Mouse (Mus musculus) retina, adult 2 months (tissue): ENCODE data around the gene Iqsec3.
"Not testable (repeated sequence)": the region's sequence is repeated elsewhere in the genome, so short reads cannot be mapped to it uniquely, and the experiment has no call there.

ENCODE experiments used
- DNase-seq: peaks from one replicate; pipeline ENCODE4 v3.0.0-alpha.2; 2012; ENCODE audit warnings: low read depth, low spot score

Iqsec3 gene

DNA sequence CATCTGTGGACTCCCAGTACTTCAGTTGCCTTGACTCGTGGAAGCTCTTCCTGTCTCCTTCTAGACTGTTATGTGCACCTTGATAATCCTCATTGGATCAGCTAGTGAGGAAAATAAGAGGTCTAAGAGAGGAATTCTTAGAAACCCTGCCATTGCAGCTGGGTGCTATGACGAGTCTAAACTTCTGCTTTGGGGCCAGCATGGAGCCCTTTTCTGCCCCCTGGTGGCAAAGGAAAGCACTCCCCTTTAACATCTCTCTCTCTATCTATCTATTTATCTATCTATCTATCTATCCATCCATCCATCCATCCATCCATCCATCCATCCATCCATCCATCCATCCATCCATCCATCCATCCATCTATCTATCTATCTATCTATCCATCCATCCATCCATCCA is 106.9 kb downstream of the Iqsec3 start:
- DNase-seq = not testable (repeated sequence)

DNA sequence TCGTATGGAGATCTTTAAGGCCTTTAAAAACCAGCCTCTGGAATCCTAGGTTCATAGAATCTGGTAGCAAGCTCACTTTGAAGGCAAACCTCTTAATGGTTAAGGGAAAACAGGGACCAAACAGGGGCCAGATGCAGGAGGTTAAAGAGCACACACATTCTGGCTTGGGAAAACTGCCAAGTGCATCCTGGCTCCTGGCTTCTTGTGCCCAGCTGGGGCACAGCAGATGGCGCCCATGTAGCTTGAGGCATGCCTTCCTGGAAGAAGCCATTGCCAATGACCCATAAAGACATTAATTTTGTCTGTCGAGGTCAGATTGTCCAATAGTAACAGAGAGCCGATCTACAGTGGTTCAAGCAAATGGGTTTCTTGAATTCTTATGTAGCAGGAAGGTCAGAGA is 109.5 kb downstream of the Iqsec3 start:
- DNase-seq = no peak

GRCm38 (mm10) chr6:121363061-121363460 is 110.4 kb downstream of the Iqsec3 start:
- DNase-seq = no peak

DNA sequence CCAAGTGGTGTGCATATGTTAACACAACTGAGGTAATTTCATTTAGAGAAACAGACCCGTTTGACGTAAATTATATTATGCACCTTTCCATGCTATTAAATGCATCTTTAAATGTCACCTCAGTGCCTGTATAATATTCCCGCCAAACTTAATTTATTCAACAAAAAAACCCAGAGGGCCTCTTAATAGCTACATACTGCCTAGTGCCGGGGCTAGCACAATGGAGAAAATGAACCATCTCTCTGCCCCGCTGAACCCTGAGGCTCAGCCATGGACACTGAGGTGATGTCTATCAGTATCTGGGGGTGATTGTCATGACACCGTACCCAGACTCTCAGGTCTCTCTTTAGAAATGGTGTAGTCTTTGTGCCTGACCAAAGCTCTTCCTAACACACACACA is 116.2 kb downstream of the Iqsec3 start:
- no peak for DNase-seq

DNA sequence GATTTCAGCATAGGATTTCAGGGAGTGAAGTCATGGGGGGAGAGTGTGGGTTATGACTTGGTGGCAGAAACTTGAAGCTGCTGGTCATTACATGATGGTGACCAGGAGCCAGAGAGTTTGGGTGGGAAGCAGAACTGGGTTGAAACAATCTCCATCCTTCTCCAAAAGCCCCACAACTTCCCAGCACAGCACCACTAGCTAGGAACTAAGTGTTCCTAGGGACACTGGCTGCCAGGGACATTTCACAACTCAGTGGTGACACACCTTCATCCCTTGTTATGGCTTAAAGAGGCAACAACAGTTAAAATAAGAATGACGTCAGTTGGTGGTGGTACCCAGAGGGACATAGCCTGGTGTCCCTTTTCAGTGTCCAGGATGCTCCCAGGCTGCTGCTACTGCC is 117.4 kb downstream of the Iqsec3 start:
- no peak for DNase-seq

DNA sequence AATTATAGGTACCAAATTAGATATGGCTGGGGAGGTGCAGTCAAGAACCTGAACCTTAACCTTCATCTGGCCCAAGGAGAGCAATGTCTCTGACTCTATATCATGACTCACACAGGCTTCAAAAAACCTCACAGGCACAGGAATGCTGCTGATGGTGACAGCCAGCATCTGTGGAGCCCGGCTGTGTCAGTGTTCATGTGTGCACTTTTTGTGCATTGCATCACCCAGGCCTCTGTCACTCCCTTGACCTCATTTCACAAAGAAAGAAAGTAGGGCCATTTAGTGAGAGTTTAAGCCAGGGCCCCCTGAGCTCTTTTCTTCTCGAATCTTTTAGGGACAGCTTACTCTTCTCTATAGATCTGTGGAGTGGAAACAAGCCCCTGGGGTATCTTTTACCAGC is 121.2 kb downstream of the Iqsec3 start:
- no peak for DNase-seq

DNA sequence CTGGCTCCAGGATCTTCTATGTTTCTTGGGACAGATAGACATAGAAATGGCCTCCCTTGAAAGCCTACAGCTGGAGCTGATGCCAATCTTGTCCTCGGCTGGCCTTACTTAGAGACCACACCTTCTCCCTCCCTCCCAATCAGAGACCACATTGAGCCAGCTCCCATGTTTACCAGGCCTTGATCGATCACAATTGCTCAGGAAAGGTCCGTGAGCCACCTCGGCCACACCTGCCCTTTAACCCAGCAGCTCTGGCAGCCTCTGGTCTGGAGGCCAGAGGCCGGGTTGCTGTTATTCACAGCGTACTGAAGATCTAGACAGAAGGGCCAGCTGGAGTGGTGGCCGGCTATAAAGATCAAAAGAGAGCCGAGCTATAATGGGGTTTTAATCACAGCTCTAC is 127.0 kb downstream of the Iqsec3 start:
- DNase-seq = no peak

DNA sequence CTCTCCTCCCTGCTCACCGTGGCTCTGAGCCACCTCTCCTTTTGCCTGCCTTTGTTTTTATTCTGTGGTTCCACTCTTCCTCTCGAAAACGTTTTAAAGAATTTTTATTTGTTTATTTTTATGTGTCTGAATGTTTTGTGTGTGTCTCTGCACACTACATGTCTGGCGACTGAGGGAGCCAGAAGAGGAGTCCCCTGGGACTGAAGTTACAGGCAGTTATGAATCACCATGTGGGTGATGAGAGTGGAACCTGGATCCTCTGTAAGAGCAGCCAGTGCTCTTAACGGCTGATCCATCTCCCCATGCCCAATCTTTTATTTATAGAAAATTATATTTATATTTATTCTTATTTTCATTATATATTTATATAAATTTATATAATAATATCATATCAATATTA is 129.1 kb downstream of the Iqsec3 start:
- DNase-seq = no peak

DNA sequence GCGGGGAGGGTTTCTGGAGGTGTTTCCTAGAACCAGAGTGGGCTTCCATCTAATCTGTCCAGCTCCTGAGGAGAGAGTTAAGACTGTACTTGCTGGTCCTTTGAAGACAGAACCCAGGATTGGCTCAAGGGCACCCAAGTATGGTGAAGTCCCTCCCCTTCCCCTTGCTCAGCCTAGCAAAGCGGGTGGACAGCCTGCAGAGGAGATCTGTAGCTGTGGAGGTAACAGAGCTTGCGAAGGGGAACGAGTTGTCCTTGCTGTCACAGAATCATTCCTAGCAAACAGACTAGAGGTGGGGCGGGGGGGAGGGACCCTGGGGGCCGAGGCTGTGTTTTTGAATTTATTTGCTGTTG is 129.7 kb downstream of the Iqsec3 start:
- DNase-seq = no peak

- no peak for DNase-seq
Measured at GRCm38 (mm10) chr6:121343026-121343770, 130.3 kb downstream of the Iqsec3 start, which contains the start of gene Slc6a12. Slc6a12 (plus strand) TSS chr6:121343076.

GRCm38 (mm10) chr6:121341650-121342049 is 131.8 kb downstream of the Iqsec3 start:
- DNase-seq = no peak

DNA sequence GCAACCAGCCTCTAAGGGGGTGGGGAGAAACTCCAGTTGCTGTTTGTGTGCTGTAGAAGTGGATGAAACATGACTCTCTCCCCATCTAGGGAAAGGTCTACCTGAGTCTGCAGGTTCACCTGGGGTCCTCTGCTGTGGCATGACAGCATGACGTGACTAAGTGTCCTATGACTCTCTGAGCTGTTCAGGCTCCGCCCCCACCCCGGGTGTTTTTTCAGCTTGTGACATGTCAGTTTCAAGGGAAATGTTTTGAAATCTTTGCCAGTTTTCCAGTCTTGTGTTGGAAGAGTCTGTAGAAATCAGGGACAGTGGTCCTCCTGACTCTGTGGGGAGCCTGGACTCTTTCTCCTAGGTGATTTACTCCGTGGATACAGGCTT is 135.0 kb downstream of the Iqsec3 start:
- DNase-seq = no peak

- DNase-seq = peak; percentile 64
Measured at GRCm38 (mm10) chr6:121337770-121338518, 135.5 kb downstream of the Iqsec3 start.

DNA sequence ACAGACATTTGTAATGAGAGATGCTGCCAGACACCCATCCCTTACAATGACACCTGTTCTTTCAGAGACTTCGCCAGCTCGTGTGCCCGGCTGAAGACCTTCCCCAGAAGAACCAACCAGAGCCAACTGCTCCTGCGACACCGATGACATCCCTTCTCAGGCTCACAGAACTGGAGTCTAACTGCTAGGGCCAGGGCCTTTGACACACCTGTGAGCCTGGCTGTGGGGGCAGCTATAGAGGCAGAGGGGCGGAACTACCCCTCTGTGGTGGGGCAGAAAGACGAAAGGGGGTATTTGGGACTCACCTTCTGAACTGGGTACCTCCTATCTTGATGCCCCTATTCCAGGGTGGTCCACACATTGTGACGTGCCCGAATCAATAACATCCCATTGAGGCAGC is 136.2 kb downstream of the Iqsec3 start:
- DNase-seq = no peak

GRCm38 (mm10) chr6:121336558-121336957 is 136.9 kb downstream of the Iqsec3 start:
- DNase-seq = no peak

DNA sequence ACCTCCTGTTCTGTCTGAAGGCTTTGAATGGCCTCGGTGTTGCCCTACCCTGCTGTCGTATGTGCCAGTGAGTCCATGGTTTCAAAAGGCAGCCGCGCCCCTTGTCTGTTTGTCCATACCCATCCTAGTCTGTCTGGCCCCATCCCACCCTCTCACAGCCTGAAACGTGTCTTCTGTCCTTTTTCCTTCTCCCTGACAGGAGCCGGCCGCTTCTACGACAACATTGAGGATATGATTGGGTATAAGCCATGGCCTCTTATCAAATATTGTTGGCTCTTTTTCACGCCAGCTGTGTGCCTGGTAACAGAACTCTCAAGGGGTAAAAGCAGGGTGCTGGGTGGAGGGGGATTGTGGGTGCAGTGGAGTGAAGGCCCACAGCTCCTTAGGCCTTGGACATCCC is 137.6 kb downstream of the Iqsec3 start:
- no peak for DNase-seq

- DNase-seq = no peak
Measured at GRCm38 (mm10) chr6:121329848-121330508, 143.5 kb downstream of the Iqsec3 start.

DNA sequence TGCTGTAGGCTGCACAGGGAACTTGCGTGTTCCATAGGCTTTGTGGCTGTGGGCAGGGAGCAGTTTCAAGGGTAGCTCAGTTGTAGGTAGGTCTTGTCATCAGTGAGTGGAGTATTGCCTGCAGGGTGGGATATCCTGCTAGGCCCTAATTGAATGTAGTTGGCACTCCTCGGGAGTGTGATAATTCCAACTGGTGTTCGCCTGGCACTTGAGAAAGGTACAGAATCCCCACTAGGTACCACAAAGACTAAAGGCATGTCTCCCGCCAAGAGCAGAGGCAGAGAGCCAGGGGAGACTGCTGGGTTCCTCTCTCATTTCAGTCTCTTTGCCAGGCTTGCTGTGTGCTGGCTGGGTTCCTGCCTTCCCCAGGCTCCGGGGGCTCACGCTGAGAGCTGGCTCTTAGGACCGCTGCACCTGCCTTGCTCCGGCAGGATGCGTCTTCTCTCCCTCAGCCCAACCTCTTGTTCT is 145.0 kb downstream of the Iqsec3 start:
- DNase-seq = no peak

GRCm38 (mm10) chr6:121326486-121327069 is 146.9 kb downstream of the Iqsec3 start:
- no peak for DNase-seq

DNA sequence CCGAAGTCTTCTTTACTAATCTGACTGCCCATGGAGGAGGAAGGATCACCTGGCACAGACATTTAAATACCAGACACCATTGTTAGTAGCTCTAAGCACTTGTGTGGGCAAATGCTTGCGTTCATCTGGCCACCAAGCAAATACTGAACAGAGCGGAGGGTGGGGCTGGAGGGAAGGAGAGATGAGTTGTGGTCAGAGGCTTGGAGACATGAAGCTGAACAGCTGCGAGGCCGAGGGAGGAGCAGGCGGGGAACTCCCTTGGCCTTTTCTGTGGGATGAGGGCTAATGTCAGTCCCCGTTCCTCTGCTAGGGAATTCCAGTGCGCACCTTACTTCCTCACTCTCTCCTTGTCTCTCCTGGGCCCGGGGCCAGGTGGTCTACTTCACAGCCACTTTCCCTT is 147.7 kb downstream of the Iqsec3 start:
- no peak for DNase-seq

DNA sequence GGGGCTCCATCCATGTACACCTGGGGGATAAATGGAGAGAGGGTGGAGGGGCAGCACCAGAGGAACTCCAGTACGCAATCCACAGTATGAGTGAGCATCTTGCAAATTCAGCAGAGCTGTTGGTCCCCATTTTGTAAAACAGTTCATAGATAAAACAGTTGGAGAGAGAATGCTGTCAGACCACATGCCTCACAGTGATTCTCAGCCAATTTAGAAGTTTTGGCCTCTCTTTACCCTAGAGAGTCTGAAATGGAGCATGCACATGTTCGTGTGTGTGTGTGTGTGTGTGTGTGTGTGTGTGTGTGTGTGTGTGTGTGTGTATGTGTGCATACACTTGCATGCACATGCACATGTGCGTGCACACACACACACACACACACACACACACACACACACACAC is 148.2 kb downstream of the Iqsec3 start:
- no peak for DNase-seq
